In the genomic region with DNA sequence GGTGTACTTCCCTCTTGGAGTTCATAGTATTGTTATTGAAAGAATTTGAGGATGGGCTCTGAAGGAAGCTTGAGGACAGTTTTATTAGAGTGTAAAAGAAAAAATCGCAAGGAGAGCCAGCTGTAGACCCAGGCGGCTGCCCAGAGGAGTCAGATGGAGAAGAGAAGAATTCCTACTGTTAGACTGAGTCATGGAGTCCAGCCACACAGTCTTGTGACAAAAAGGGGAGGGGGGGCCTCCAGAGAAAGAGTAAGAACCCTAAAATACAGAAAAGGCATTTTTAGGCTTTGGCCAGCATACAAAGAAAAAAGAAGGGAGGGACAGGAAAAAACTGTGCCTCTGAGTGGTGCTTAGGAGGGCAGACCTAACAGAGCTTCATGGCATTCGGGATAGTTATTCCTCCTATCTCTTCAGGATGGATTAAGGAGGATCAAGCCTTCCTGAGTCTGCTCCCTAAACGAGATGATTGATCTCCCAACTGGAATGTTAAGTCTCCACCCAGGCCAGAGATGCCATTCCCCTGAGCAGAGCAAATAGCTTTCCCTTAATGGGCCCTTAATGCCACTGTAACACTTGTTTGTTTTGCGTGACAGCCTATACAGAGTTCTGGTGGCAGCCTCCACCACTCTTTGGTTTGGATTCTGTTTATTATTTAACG, we compare ENCODE assay signal across 11 mouse cellular contexts. TPM values are rescaled to one million over a fixed set of nuclear protein-coding genes. Genes with fewer than 3 reads are reported as not detected.
DNase-seq lines count a peak whose midpoint lies in the region; ATAC-seq and TF ChIP-seq lines count a peak whose summit lies in the region.
"Had no signal": no experiment of that assay in that cellular context is flagged by ENCODE, and none has a peak within 500 bp of the region (broad histone marks: within the 10 kb centered on the region; RNA-seq: fewer than 3 reads in every experiment).

No protein-coding gene starts in this region.

- no peak overlapping the region for H3K4me3 ChIP-seq in embryonic facial prominence, embryonic 12.5 days
- H3K4me3 ChIP-seq in embryonic facial prominence, embryonic 10.5 days = no peak overlapping the region
- H3K4me3 ChIP-seq in lung, embryonic 14.5 days (ENCODE audit: low read depth, low read length) = no peak overlapping the region
- H3K4me3 ChIP-seq: forebrain, embryonic 12.5 days had no signal

- no peaks in the 10 kb centered on the region for H3K9me3 ChIP-seq in embryonic facial prominence, embryonic 12.5 days
- H3K9me3 ChIP-seq in embryonic facial prominence, embryonic 10.5 days = no peaks in the 10 kb centered on the region
- H3K9me3 ChIP-seq in lung, embryonic 14.5 days (ENCODE audit: low read depth, low read length) = no peaks in the 10 kb centered on the region
- H3K9me3 ChIP-seq: forebrain, embryonic 12.5 days had no signal

- no peaks in the 10 kb centered on the region for H3K27me3 ChIP-seq in embryonic facial prominence, embryonic 12.5 days
- H3K27me3 ChIP-seq in embryonic facial prominence, embryonic 10.5 days (replicated peaks; ENCODE audit: low read depth, poor library complexity, severe bottlenecking) = no peaks in the 10 kb centered on the region
- no peaks in the 10 kb centered on the region for H3K27me3 ChIP-seq in lung, embryonic 14.5 days (ENCODE audit: insufficient read depth, low read length)
- H3K27me3 ChIP-seq: forebrain, embryonic 12.5 days had no signal

- H3K4me2 ChIP-seq in embryonic facial prominence, embryonic 12.5 days (replicated peaks) = no peak overlapping the region
- H3K4me2 ChIP-seq in lung, embryonic 14.5 days = no peak overlapping the region
- H3K4me2 ChIP-seq: forebrain, embryonic 12.5 days had no signal

- no peak for TF ChIP-seq CTCF in lung, embryonic 14.5 days (IDR thresholded peaks at IDR 0.05; ENCODE audit: low read depth)

- 0 out of 2 replicates have a peak overlapping the region, but pooled peaks have one; percentile 12 for H3K27ac ChIP-seq in embryonic facial prominence, embryonic 12.5 days
- no peak overlapping the region for H3K27ac ChIP-seq in embryonic facial prominence, embryonic 10.5 days (replicated peaks)
- H3K27ac ChIP-seq in lung, embryonic 14.5 days (ENCODE audit: low read depth) = peak overlapping the region; percentile 26; the same call in 1 of the 2 replicates
- H3K27ac ChIP-seq: forebrain, embryonic 12.5 days had no signal

- no peak overlapping the region for H3K9ac ChIP-seq in embryonic facial prominence, embryonic 12.5 days
- H3K9ac ChIP-seq in lung, embryonic 14.5 days = no peak overlapping the region
- H3K9ac ChIP-seq: forebrain, embryonic 12.5 days had no signal

- ATAC-seq in embryonic facial prominence, embryonic 12.5 days (ENCODE audit: insufficient number of reproducible peaks, insufficient read depth, low FRiP score, low TSS enrichment) = no peak
- ATAC-seq in lung, embryonic 14.5 days (ENCODE audit: insufficient read depth) = peak; percentile 56
- ATAC-seq: midbrain, embryonic 16.5 days had no signal

- DNase-seq in embryonic facial prominence, embryonic 10.5 days (ENCODE audit: low spot score) = no peak
- DNase-seq in lung, embryonic 14.5 days = peak; percentile 13
- DNase-seq in lung, postnatal 10 days = no peak
- DNase-seq in kidney, postnatal 14 days = peak; percentile 18
- peak; percentile 59 for DNase-seq in yolk sac, embryonic 10.5 days (ENCODE audit: low spot score)
- no peak for DNase-seq in gastrocnemius, postnatal 25 days
- no peak for DNase-seq in gastrocnemius, postnatal 10 days
- DNase-seq: cerebellum, postnatal 14 days had no signal

- 42% methylated on average over 6 of the region's 6 CpGs for WGBS in embryonic facial prominence, embryonic 12.5 days
- 46% methylated on average over 6 of the region's 6 CpGs for WGBS in embryonic facial prominence, embryonic 10.5 days
- WGBS in lung, embryonic 14.5 days = 19% methylated on average over 6 of the region's 6 CpGs

- H3K36me3 ChIP-seq in embryonic facial prominence, embryonic 12.5 days = no peaks in the 10 kb centered on the region
- no peaks in the 10 kb centered on the region for H3K36me3 ChIP-seq in embryonic facial prominence, embryonic 10.5 days (replicated peaks)
- H3K36me3 ChIP-seq in lung, embryonic 14.5 days (ENCODE audit: insufficient read depth) = no peaks in the 10 kb centered on the region
- H3K36me3 ChIP-seq: forebrain, embryonic 12.5 days had no signal

- H3K4me1 ChIP-seq in embryonic facial prominence, embryonic 12.5 days = no peaks in the 10 kb centered on the region
- H3K4me1 ChIP-seq in embryonic facial prominence, embryonic 10.5 days = peaks cover 3% of the 10 kb centered on the region; the same call in 1 of the 2 replicates
- H3K4me1 ChIP-seq in lung, embryonic 14.5 days (ENCODE audit: insufficient read depth) = 0 out of 2 replicates have a peak, but pooled peaks cover 3% of the 10 kb centered on the region
- H3K4me1 ChIP-seq: forebrain, embryonic 12.5 days had no signal

RNA-seq across cellular contexts. Expression of gene Patj, which starts 5.5 kb away (rescaled TPM):
- polyA plus RNA-seq in embryonic facial prominence, embryonic 12.5 days (2016; fragmentation: Nextera tagmentation; extraction: Ambion mirVana) = 15.8 and 20.8 TPM in 2 replicates
- polyA plus RNA-seq in embryonic facial prominence, embryonic 10.5 days (2016; fragmentation: Nextera tagmentation; extraction: Ambion mirVana) = 14.6 and 17.8 TPM in 2 replicates
- polyA plus RNA-seq in lung, embryonic 14.5 days (2014; fragmentation: Nextera tagmentation; extraction: Ambion mirVana) = 28.4 and 29.7 TPM in 2 replicates
- total RNA-seq in gastrocnemius, postnatal 25 days (2021) = 1 to 10 TPM; 1.6 to 2.6 TPM
- total RNA-seq in gastrocnemius, postnatal 10 days (2021) = 1 to 10 TPM; 4.7 to 5.9 TPM

RNA-seq across cellular contexts. Expression of gene Tm2d1, which starts 17.9 kb away (rescaled TPM):
- polyA plus RNA-seq in embryonic facial prominence, embryonic 12.5 days (2016; fragmentation: Nextera tagmentation; extraction: Ambion mirVana) = 81.0 and 86.8 TPM in 2 replicates
- 70.4 and 73.0 TPM in 2 replicates for polyA plus RNA-seq in embryonic facial prominence, embryonic 10.5 days (2016; fragmentation: Nextera tagmentation; extraction: Ambion mirVana)
- polyA plus RNA-seq in lung, embryonic 14.5 days (2014; fragmentation: Nextera tagmentation; extraction: Ambion mirVana) = 78.6 and 86.0 TPM in 2 replicates
- total RNA-seq in gastrocnemius, postnatal 25 days (2021) = 10 to 100 TPM; 30.9 to 33.7 TPM
- total RNA-seq in gastrocnemius, postnatal 10 days (2021) = 10 to 100 TPM; 28.2 to 30.0 TPM

Comparison
In these comparisons a context has a peak if more than half of its experiments do, and no peak if none do; other contexts are left out.
1. DNase-seq: peak in lung, embryonic 14.5 days (single experiment), kidney, postnatal 14 days (single experiment) and yolk sac, embryonic 10.5 days (single experiment); none in embryonic facial prominence, embryonic 10.5 days (single experiment), lung, postnatal 10 days (single experiment), gastrocnemius, postnatal 25 days (single experiment) and gastrocnemius, postnatal 10 days (single experiment).